Mouse (Mus musculus) stomach, postnatal 0 days (tissue): Measurements from ENCODE around the gene Fars2.

Experiments
- CTCF ChIP-seq: IDR thresholded peaks from 2 replicates; pipeline ENCODE4 v1.5.1; 2016; ENCODE audit warnings: antibody characterized with exemption, low read depth, mild to moderate bottlenecking, moderate library complexity
- EP300 ChIP-seq: optimal IDR thresholded peaks from 2 replicates; pipeline ENCODE3; 2016; ENCODE audit warnings: antibody characterized with exemption

DNA sequence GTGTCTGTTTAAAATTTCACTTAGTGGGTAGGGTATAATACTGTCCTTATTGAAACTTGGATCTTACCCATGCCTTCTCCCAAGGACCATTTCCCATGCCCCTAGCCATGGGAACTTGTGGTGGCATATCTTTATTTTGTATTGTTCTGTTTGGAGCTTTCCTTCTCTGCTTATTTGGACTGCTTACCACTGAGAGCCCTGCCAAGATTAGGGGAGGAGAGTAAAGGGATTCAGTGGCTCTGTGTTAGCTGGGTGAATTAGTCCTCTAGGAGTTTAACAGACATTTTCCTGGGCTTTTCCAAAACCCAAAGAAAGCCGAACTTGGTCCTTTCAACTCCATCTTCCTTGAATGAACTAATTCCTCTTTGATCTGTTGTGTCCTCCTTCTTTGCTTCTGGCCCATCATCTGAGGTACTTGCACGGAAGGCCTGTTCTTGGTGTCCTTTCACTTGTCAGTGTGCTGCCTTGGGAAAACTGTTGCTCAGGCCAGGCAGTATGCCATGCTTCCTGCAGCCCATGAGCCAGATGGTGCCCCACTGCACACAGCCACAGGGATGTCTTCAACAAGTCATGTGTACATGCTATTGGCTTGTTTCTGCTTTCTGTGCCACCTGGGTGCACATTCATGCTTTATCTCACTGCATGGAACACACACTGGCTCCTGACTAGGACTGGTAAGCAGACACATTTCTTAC, 12.3 kb downstream of the Fars2 start:
- TF ChIP-seq CTCF (no peak), EP300 (no peak)
